Mouse (Mus musculus) adrenal gland, adult 2 months (tissue): ENCODE results near the gene Ift81. TPM values are rescaled to one million over a fixed set of nuclear protein-coding genes. Genes with fewer than 3 reads are reported as not detected.

Experiments
- DNase-seq: peaks from one replicate; pipeline ENCODE4 v3.0.0; 2021
- polyA plus RNA-seq: library from polyadenylated mRNA; depleted of rRNA; stranded (reverse); fragments of >200 nt; gene quantifications from 2 replicates; pipeline ENCODE4 v1.2.3, GENCODE M21; 2012
- total RNA-seq, 2 experiments: library from RNA; stranded (reverse); gene quantifications; 2 replicates each; pipeline ENCODE4 v1.2.3; 2021

Gene Ift81
- total and polyA plus RNA-seq, 3 experiments: 2.2 to 15.7 (median 6.5) TPM

DNA sequence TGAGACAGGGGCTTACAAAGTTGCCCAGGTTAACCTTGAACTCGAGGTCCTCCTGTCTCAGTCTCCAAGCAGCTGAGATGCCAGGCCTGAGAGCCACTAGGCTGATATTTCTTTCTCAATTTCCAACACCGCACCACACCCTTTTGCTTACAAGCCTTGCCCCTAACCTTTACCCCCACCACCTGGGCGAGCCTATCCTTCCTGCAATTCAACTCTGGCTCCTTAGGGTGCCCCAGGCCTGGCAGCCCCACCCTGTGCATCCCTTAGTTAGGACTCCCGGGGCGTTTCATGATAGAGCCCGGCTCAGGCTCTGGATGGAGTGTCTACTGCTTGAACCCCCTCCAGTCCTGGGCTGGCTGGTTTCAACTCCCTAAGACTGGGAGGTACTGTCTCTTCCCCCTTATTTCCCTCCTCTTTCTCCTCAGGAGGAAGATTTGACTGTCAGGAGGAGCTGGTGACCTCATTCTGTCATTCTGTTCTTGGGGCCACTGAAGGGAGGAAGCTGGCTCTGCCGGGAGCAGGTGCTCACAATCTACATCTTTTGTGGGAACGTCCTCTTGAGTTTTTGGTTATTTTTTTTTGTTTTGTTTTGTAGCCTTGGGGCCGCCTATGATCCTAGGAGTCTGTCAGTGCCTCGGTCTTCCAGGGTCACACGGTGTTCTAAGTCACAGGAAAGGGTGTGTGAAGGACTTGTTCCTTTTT, 98.1 kb downstream of the Ift81 start:
- DNase-seq: no peak

DNA sequence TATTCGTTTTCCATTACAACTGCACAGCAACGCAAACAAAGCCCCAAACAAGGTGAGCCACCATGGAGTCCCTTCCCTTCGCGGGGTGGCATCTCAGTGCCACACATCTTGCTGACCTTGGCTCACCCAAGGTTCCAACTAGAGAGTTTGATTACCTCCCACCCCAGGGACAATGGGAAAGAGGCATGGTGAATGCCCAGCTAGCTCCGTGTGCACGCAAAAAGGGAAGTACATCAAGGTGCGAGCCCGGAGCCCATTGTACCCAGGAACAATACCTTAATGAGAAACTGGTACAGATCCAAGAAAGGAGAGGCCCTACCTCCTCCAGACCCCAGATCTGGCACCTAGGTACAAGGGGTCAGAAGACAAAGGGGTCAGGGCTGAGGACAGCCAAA, 100.2 kb downstream of the Ift81 start:
- no peak for DNase-seq

DNA sequence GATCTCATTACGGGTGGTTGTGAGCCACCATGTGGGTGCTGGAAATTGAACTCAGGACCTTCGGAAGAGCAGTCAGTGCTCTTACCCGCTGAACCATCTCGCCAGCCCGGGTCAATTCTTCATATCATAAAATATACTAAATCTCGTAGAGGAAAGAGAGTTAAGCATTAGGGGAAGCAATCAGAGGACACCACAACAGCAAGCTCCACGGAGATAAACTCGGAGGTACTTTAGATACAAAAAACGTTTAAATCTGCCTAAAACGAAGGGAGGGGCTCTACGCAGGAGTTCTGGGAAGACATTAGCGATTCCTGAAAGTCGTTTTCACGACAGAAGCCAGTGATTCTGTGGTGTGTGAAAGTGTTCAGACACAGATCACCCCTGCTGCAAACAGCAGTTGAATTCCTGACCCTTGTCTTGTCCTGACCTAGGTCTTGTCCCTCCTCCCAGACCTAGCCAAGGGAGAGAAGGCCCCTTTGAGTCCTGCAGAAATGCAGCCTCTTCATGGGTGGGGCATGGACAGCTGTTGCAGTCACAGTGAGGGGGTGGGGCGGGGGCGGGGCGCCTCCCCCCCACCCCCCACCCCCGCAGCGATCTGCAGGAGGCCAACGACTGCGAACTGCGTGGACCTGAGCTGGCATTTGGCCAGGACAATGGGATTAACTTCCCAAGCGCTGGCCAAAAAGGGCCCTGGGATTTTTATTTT, 100.7 kb downstream of the Ift81 start:
- DNase-seq: no peak

DNA sequence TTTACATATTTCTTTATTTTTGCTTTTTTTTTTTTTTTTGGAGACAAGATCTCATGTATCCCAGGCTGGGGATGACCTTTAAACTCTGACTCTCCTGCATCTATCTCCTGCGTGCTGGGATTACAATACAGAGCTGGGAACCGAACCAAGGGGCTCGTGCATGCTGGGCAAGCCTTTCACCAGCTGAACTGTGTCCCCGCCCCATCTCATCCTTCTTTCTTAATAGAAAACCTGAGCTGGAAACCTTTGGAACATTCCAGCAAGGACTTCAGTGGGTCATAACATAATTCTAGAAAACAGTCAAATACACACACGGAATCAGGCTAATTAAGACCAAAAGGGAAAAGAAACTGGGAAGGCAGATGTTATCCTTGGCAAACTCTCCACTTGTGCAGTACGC, 102.3 kb downstream of the Ift81 start:
- DNase-seq: no peak

DNA sequence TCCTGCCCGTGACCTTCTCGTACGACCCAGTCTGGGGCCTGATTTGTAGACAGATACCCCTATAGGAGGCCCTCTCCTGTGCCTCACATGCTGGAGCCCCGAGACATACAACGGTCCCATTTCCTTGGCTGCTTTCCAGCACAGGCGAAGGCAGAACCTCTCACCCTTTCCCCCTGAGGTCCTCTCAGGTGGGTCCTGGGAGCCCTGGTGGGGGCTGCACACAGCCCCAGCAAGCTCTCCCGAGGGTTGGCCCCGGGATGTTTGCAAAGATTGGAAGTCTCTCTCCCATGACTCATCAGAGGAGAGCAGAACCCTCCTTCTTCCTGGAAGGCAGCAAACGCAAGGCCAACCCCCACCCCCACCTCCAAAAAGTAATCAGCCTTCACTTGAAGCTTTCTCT, 102.9 kb downstream of the Ift81 start:
- DNase-seq: peak; percentile 43

DNA sequence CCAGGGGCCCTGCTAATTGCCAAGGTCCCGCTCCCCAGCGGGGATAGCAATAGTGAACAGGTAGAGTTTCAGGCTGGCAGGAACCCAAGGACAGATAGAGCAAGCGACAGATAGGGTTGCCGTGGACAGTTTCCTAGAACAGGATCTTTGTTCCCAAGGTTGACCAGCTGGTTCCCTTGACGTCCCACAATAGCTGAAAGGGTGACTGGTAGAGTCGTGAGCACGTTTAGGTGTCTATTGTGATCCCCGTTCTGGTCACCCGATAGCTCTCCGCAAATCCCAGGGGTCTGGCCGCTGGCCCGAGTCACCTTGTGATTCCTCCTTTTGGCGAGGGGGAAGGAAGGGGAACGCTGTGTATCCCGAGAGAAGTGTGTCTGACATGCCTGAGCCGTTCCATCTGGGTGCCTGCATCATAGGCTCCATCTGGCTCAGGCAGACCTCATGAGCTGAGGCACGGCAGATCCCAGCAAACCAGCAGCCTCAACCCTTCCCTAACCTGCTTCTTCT, 103.6 kb downstream of the Ift81 start:
- peak; percentile 48 for DNase-seq

DNA sequence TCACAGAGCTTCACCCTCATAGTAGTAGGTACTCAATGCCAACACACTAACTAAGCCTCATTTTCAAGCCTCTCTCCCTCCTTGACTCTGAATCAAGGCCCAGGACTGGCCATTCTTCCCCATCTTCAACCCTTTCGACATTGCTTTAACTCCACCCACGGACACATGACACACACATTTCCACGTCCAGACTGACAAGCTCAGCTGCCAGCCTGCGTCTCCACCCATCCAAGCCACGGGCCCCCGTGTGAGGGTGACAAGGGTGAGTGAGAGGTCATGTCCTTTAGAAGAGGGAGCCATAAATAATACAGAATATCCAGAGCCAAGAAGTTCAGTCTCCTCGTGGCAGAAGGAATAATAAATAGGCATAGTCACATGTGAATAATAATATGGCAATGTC, 104.7 kb downstream of the Ift81 start:
- no peak for DNase-seq

DNA sequence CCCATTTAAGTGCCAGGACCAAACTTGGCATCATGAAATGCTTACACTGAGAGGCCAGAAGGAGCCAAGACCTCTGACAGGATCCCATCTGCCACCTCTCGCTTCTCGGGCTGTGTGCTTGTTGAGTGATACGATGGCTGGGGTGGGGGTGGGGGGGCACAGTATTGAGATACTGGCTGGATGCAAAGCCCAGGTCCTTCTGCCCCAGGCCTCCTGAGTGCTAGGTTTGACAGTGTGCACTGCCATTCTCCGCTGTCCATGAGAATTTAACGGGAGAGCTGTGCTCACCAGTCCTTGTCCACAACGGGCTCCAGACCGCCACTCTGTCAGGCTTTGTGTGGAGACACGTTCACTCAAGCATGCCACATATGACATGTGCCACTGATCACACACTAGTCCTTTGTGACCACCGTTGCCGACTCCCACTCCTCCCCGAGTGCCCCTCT, 105.4 kb downstream of the Ift81 start:
- DNase-seq: no peak

DNA sequence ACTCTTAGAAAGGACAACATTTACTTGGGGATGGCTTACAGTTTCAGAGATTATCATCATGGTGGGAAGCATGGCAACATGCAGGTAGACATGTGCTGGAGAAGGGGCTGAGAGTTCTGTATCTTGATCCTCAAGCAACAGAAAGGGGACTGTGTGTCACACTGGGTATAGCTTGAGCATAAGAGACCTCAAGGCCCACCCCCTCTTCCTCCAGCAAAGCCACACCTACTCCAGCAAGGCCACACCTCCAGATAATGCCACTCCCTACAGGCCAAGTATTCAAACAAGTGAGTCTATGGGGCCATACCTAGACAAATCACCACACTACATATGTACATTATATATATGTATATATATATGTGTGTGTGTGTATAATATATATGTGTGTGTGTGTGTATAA, 106.9 kb downstream of the Ift81 start:
- DNase-seq: no peak

DNA sequence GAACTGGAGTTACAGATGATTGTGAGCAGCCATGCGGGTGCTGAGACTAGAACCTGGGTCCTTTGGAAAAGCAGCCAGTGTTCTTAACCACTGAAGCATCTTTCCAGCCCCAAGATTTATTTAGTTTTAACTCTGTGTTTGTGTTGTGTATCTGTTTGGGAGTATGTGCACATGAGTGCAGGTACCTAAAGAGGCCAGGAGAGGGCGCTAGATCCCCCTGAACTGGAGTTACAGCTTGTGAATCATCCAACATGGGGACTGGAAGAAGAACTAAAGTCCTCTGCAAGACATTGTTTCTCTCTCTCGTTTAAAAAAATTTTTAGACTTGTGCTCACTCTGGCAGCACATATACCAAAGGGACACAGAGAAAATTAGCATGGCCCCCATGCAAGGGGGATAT, 107.9 kb downstream of the Ift81 start:
- no peak for DNase-seq

DNA sequence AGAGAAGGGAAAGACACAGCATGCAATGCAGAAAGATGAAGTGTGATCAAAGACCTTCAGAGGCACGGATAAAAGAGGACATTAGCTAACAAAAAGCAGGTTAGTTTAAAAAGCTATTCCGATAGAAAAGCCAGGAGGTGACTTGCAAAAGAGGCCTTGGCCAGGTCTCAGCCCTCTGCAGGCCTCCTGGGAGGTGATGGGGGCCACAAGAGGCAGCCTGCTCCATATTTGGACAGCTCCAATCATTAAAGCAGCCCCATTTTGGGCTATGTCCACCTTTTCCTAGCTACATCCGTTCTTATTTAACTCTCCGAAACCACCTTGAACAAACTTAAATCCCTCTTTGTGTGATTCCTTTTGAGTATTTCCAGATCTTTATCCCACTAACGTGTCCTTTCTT, 108.8 kb downstream of the Ift81 start:
- no peak for DNase-seq

DNA sequence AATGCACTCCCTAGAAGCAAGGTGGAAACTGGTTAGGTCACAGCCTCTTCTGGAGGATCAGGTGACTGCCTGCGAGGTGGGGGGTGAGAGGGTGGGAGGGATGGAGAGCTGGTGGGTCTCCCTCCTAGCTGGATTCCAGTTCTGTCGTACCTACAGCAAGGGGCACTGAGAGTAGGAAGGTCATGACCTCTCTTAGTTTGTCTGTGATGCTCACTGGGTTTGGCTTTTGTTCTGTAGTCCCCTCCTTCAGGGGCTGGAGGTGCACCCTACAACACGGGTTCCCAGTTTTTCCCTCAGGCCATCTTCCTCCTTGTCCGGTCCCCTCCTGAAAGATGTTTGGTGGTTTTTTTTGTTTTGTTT, 110.6 kb downstream of the Ift81 start:
- DNase-seq: no peak

DNA sequence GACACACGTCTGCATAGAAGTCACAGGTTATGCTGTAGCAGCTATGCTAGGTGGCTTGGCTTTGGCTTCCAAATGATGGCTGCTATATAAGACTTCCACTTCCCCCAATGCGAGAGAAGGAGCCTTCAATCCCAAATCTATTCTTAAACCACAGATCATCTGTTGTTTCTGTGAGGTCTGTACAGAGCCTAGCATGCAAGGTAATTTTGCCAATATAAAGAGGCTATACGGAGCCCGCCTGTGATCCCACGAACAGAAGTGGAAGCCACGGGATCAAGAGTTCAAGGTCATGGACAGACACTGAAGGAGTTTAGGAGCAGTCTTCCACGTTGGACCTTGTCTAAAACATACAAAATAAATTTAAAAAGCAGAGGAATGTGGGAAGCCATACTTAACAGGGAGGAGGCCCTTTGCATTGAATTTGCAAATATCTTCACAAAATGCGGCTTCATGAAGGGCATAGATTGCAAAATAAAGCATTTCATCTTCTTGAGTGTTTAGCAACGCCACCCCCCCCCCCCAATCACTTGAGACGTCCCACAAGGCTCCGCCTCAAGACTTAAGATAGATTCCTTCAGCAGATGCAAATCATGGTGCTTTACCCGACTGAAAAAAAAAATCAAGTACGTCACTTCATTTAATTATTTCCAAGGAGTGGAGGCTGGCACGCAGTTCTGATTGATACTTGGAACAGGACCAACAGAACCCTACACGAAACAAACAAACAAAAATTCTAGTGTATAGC, 111.1 kb downstream of the Ift81 start:
- DNase-seq: no peak

DNA sequence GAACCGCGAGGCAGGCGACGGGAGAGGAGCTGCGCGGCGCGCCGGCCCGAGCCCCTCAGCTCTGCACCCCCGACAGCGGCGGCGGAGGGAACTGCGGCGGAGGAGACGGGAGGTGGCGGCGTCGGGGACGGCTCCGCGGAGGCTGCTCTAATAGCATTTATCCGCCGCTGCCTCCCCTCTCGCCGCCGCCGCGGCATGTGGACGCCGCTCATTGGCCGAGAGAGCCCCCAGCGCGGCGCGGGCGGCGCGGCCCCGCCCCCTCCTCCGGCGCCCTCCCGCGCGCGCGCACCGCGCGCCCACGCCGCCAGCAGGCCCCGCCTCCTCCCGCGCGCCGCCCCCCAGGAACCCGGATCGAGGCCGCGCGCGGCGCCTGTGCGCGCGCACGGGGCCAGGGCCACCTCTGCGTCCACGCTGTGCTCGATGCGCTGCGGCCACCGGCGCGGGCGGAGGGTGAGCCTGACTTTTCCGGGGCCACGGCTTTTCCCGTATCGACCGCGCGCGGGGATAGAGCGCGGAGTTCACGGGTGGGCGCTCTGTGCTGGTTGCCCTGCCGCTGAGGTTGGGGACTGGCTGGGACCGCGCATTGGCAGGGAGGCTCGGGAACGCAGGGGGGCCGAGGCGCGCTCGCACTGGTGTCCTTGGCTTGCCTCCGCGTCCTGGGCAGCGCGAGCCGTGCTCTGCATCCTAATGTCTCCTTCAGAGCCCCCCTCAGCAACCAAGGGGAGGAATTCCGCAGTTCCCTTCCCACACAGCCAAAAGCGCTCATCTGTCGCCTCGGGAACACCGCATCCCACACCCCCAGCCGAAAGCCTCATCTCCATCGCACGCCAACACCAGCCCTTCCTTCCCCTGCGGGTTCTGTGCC, 112.0 kb downstream of the Ift81 start, which contains the start of gene Atp2a2:
TSS of gene Atp2a2 (minus strand) at position 149 of the 865 bp plus-strand sequence.
- DNase-seq: peak; percentile 96

DNA sequence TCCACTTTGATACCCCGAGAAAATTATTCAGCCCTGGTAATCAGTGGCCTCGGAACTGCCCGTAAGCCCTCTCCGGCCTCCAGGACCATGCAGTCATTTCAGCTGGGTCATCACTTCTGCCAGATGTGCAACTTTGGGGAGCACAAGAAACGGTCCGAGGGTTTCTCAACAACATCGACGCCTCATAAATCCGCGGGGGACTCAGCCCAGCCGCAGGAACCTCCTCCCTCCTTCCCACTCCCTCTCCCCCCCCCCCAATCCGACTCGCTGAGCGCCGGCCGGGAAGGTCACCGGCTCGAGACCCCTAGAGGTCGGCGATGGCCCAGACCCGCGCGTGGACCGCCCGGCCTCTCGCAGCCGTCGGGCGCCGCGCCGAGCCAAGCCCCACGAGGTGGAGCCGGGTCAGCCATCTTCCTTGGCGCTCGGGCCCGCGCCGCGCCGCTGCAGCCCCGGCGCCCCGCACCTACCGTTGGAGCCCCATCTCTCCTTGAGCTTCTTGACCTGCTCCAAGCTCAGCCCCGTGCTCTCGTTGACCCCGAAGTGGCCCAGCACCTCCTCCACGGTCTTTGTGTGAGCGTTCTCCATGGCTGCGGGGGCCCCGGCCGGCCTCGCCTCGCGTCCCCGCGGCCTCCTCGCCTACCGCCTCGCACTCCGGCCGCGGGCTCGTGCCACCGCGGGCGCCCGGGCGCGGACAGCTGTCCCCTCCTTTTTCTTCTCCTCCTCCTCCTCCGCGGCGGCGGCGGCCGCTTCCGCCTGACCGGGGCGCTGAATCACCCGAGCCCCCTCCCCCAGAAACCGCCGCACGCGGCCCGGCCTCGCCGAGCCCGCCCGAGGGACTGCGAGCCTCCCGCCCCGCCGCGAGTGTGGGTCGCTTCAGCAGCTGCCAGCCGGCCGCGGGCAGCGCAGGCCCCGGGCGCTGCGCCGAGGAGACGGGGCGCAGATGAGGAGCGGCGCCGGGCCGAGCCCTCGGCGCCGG, 112.9 kb downstream of the Ift81 start:
- DNase-seq: peak; percentile 79

DNA sequence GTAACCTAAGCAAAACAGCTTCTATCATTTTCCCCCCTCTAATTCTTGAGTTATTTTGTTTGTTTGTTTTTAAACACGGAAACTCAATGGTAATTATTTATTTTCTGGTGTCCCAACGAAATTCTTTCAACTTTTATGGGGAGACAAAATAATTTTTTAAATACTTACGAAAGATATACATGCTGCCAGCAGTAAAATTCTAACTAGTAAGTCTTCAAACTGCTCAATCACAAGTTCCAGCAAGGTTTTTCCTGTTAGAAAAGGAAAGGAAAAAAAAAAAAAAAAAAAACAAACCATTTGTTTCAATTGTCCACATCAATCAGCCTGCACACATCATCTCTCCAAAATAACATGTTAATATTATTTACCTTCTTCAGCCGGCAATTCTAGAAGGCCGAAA, 113.8 kb downstream of the Ift81 start:
- no peak for DNase-seq
